Mouse (Mus musculus): ENCODE data around the gene 1520401A03Rik.
A peak's percentile ranks its signal among the peaks of the same experiment; 100 is the strongest.

Gene 1520401A03Rik

DNA sequence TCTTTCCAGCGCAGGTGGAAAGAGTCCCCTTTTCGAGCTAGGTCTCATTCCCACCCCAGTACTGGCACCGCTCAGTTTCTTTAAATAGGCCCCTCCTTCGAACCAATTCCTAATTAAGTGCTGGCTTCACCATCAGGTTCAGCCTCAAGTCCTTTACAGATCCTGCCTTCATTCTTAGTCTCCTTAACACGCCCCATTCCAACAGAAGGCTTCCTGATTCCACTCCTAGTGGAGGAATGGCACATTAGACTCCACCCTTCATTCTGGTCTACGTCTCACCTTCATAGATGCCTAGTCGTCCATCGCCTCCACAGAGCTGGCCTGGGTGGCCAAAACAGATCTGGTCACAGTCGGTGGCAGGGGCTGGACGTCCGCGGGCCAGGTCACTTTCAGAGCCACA is 20.4 kb upstream of the 1520401A03Rik start:
- no peak for DNase-seq (ENCODE audit: low spot score)

DNA sequence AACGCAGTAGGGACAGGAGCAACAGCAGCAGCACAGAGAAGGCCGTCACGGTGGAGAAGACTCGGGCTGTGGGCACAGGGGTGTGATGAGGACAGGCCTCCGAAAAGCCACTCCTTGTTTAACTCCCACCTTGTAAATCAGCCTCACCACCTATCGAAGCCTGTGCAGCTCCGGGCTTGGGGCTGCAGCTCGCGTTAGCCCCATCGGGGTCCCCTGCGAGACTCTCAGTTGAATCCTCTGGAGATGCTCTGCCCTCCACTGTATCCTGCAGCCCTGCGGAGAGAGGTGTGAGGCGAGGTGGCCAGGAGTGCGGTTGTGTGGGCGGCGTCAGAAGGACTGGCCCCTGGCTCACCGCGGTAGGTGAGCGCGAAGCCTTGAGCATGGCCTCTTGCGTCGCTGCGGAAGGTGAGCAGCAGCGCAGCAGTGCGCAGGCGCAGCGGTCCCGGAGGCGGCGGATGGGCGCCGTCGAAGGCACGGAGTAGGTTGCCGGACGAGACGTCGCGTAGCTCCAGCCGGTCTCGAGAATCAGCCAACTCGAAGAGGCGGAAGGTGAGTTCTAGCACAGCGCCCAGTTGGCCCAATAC is 19.7 kb upstream of the 1520401A03Rik start:
- no peak for DNase-seq (ENCODE audit: low spot score)

DNA sequence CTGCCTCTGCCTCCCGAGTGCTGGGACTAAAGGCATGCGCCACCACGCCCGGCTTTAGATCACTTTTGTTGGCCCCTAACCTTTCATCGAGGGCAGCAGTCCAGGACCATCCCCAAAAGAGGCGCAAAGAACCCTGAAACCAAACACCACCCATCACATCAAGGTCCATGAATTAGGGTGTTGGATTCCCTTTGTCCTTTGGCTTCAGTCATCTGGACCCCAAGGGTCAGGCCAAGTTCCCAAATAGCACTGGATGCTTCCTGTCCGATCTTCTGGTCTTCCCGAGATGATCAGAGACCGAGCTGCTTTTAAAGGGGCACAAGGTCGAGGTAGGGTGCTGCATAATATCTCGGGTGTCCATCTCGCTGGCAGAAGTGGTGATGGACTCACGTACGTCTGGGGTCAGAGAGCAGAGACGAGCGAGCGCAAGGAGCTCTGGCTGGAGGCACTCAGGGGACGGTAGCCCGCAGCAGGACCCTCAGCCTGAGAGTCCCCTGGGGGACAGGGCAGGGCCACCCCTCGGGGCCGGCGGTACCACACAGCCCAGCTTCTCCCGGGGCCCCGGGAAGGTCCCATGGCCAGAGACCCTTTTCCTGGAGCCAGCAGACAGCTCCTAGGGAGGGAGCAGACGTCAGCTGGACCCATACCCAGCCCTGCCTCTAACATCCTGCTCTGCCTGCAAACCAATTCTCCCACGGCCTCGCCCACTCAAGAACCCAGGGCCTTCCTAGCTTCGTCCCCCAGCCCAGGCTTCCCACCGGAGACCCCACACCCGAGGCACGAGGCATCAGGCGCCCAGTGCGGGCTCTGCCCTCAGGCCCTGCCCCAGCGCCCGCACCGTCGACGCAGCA is 19.0 kb upstream of the 1520401A03Rik start:
- DNase-seq (ENCODE audit: low spot score) = no peak

DNA sequence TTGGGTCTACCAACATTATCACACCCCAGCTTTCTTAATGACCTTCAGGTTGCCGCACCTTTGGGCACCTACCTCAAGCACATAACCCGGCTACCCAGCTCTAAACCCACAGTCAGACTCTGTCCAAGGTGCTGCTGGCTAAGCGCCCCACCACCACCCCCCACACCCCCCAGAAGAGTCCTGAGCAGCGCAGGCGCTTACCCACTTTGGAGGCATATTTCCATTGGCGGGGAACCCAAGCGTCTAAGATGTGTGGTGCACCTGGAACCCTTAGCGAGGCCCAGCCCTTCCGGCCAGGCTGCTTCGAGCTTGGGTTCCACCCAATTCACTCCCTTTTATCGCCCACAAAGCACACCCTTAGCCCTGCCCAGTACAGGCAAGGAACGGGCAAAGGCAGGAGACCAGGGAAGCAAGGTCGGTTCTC is 18.0 kb upstream of the 1520401A03Rik start, which contains the start of gene Paqr4:
Paqr4 (minus strand) TSS at position 270 of the 424 bp plus-strand sequence.
- DNase-seq (ENCODE audit: low spot score) = no peak

DNA sequence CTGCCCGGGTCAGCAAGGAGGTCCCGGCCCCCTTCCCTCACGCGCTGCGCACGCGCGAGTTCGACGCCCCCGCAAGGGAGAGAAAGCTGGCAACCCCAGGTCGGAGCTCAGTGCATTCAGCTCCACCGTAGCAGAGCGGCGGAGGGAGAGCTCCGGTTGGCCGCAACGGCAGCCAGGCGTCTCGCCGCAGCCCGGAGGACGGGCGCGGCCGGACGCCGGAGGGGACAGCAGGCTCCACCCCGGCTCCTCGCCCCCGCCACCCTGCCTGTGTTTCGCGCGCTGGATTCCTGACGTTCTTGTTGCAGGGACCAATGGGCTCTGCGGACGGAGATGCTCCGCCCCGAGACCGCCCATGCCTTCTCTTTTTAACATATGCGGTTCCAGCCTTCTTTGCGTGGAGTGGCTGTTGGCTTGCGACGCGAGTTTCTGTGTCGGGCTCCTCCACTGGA is 17.6 kb upstream of the 1520401A03Rik start:
- peak; percentile 82 for DNase-seq (ENCODE audit: low spot score)

DNA sequence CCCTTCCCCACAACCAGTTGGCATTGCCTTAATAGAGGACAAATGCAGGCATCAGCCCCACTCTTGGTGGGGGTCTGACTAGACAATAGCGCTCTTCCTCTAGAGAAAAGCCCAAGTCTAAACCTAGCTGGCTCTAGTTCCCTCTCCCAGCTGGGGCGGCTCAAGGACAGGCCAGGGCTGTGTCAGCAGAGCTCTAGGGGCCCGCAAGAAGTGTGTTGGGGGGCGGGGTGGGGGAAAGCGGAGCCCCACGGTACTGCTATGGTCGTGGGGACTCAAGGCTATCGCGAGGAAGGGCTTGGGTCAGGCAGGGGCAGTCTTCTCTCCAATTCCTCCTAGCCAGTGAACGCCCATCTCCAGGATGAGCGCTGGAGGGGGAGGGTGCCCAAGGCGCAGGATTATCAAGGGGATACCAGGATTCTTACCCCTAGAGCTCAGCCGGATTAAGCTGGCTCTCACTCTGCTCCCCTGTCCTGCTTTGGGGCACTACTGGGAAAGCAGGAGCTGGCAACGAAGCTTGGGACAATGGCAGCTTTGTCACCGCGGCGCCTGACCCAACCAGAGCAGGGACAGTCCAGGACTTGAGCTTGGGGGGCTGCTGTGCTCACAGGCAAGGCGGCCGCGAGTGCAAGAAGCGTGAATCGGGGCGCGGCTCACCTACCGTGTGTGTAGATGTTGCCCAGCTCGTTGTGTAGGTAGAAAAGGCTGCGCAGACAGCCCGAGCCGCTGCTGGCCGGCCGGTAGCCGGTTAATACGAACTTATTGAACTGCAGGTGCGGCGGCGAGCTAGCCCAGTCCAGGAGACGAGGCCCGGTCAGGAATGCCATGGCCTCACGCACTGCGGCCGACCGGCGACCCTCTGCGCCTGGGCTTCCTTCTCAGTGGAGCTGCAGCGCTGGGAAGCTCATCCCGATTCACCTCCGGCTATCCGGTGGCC is 16.9 kb upstream of the 1520401A03Rik start:
- no peak for DNase-seq (ENCODE audit: low spot score)

DNA sequence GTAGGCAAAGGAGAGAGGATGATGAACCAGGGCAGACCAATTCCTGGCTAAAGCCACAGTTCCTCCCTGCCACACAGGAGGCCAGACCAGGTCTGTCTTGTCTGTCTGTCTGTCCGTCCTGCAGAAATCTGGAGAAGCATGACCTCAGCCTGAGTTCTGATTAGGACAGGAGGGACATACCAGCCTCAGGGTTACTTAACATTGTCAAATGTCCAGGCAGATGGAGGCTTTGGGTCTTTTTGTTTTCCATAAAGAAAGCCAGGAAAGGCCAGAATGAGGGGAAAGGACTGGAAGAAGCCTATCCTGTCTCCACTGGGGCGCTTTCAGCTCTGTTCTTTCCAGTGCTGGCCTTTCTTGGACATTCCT is 16.2 kb upstream of the 1520401A03Rik start:
- DNase-seq (ENCODE audit: low spot score) = no peak

DNA sequence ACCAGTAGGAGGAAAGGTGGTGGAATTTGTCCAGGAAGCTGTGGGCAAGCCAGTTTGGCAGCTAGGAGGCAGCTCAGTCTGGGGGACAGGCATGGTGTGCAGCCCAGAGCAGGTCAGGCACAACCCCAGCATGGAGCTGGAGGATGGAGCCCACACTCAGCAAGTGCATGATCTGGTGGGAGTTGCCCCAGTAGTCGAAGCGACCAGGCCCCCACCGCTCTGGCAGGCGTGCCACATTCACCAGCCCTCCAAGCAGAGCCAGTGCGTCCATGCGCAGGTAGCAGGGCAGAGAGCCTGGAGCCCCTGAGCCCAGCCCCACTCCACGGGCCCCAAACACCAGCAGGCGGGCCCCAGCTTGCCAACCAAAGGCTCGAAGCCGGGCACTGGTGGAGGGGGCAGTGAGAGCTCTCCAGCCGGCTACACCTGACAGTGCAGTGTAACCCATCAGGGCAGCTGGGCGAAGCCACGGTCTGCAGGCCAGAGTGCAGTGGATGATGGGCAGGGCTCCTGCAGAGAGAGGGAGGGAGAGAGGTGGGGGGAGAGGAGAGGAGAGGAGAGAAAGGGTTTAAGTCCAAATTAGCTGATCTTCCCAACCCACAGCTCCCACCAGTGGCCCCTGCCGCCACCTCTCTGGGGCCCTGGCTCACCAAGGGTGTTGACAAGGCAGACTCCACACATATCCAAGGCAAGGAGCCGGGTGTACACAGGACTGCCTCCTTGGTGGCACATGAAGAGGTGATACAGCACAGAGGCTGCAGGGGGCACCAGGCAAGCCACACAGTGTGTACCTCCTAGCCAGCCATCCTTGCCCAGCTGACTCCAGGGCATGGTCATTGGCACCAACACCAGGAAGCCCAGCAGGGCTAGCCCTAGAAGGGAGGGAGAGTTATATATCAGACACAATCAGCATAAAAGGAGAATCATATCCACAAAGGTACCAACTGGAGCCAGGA is 15.2 kb upstream of the 1520401A03Rik start:
- DNase-seq (ENCODE audit: low spot score) = no peak

DNA sequence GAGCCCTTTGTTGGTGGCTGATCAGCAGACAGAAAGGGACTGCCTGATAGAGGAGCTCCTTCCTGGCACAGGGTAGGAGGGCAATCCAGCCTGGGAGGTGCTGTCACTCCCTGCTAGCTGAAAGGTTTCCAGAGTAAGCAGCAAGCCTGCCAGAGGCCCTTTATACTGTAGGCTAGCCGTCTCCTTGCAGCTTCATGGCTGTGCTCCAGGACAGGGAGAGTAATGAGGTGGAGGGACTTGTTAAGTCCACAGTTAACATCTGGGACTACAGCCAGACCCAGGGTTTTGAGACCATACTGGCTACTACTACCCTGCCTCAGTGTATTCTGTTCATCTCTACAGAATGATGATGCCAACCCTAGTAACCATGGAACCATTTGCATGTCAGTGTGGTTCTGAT is 11.8 kb upstream of the 1520401A03Rik start:
- no peak for DNase-seq (ENCODE audit: low spot score)

DNA sequence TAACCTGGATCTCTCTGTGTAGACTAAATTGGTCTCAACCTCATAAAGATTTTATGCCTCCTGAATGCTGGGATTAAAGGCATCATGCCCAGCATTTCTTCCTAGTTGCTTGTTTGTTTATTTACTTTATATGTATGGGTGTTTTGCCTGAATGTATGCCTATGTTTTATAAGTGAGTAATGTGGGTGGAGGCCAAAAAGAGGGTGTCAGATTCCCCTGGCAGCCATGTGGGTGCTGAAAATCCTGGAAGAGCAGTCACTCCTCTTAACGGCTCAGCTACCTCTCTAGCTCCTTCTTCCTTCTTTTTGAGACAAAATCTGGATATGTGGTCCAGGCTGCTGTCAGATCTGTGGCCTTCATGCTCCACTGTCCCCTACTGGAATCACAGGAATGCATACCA is 7.9 kb upstream of the 1520401A03Rik start:
- no peak for DNase-seq (ENCODE audit: low spot score)

DNA sequence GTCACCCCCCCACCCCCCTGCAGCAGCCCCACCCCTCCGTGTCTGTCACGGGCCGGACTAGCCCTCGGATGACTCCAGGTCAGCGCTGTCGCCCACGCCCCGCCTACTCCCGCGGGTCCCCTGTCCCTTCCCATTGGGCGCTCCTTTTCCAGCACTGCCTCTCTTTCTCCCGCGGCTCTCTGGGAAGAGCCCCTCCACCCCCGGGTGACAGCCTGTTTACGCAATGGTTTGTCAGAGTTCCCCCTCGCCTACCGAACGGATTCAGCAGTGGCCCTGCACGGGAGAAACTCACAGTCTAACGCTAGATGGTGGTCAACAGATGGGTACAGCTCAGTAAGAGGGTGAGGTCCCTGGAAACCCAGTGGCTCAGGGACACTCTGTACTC is 4.2 kb upstream of the 1520401A03Rik start:
- peak; percentile 66 for DNase-seq (ENCODE audit: low spot score)

DNA sequence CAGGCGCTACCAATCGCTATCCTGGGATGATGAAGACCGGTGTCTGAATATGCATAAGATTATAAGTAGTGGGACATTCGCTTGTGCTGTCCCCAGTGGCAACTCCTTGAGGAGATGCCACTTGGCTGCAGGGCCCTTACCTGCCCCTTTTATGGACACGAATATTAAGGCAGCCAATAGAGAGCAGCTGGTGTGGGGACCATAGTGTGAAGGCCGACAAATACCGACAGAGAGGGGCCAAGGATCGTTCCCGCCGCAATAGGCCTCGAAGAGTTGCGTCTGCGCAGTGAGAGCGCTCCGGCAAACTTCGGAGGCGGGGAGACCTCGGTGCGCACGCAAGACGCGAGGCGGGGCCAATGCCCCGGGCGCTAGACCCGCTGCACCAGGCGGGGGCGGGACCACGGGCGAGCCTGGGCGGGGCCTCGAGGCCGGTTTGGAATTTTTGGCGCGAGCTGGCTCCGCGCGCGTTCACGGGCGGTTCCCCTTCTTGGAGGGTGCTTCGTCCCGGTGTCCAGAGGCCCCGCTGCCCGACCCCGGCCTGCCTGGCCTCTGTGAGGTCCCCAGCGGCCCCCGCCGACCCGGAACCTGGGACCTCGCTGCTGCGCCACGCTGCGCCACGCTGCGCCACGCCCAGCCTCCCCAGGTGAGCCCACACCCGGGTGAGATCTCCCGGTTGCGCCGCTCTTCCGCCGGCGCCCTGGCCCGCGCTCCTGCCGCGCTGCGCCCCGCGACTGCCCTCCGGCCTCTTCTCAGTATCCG is 3.6 kb upstream of the 1520401A03Rik start, which contains the start of gene Pkmyt1:
Pkmyt1 (plus strand) TSS at position 338 of the 759 bp plus-strand sequence.
- DNase-seq (ENCODE audit: low spot score) = peak; percentile 89

DNA sequence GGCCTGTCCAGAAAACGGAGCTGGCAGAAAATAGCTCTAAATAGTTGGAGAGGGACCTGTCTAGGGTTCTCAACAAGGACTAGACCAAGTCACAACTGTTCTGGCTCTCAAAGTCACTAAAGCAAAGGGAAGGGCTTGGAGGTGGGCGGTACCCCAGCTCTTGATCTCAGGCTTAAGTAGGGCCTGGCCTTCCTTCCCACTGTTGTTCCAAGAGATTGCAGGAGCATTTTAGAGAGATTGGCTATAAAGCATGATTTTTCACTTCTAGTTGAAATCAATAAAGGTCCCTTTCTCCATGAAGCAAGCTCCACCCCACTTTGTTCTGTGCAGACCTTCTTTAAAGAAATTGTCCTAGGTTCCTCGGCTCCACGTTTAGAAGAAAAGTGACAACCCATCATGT is 2.9 kb upstream of the 1520401A03Rik start:
- DNase-seq (ENCODE audit: low spot score) = no peak

DNA sequence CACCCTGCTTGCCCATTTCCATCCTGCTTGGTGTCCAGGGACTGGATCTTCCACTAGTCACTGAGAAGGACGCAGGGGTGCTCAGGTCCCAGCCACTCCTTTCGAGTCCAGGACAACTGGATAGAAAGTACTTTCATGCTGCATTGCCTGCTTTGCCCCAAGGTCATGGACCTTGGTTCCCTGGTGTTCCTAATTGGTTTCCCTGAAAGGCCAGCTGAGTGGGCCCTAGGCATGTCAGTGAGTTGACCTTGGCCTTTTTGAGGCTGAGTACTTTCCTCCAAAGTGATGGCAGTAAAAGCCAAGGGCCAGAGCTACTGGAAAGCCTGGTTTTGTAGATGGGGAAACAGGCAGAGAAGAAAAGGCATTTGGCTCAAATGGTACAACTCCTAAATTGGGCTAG is 697 bp downstream of the 1520401A03Rik start:
- no peak for DNase-seq (ENCODE audit: low spot score)

DNA sequence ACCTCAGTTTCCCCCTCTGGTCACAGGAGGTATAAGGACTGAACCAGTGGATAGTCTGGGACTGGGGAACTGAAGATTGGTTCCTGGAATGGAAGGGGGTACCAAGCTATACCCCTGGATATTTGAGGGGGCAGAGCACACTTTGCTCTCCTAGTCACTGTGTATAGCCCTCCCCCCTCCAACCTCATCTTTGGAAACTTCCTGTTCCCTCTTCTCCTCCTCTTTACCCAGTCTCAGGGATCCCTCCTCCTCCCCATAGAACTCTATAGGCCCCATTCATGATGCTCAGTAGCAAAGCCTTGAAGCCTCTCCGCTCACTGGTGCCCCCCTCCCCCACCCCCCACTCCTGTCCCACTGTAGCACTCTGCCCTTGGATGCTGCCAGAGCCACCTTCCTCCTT is 3.1 kb downstream of the 1520401A03Rik start:
- DNase-seq (ENCODE audit: low spot score) = no peak

DNA sequence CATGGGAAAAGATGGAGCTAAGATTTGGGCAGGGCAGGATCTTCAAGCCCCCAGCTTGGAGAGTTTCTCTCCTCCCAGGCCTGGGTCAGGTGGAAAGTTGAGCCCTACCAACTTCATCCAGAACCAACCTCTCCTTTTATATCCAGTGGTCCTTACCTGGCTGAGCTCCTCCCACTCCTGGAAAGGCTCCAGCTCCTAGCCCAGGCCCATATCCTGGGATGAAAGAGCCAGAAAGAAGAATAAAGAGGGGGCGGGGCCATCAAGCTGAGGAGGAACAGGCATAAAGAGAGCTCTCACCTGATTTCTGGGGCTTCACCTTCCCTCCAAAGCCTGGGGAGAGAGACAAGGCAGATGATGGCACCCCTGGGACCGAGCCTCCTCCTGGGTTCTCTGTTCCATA is 5.6 kb downstream of the 1520401A03Rik start:
- no peak for DNase-seq (ENCODE audit: low spot score)

DNA sequence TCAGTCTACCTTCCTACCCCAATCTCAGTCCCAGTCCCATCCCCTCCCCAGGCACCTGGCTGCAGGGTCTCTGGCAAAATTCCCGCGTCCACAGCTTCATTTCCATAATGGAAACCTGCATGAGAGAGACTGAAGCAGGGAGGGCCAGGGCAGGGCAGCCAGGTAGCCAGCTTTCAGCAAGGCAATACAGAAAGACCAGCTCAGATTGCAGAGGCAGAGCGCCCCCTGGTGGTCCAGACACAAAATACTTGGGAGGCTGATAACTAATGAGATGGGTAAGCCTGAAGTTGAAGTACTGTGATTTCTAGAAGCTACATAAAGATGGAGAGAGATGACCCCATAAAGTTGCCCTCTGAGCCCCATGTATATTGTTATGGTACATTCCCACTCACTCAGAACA is 16.4 kb downstream of the 1520401A03Rik start:
- no peak for DNase-seq (ENCODE audit: low spot score)

DNA sequence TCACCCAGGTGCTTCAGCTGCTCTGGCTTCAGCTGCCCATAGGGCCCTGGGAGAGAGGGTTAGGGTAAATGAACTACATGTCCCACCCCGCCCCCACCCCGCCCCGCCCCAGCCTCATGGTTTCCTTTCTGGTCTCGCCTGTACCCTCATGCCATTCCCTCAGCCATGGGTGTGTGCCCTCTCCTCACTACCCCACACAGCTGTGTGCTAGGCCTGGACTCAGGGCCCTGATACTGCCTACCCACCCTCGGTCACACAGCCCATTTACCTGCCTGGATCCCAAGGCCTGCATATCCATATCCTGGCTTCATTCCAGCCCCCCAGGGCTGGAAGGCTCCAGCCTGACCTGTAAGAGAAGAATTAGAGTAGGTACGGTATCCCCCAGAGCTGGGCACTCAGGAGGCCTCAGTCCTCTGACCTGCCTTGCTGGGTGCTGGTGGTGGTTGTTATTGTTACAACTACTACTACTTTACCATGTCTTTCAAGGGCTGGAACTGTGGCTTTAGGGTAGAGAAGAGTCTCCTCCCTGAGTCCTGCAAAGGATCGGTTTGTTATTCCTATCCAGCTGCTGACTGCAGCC is 17.0 kb downstream of the 1520401A03Rik start:
- no peak for DNase-seq (ENCODE audit: low spot score)

DNA sequence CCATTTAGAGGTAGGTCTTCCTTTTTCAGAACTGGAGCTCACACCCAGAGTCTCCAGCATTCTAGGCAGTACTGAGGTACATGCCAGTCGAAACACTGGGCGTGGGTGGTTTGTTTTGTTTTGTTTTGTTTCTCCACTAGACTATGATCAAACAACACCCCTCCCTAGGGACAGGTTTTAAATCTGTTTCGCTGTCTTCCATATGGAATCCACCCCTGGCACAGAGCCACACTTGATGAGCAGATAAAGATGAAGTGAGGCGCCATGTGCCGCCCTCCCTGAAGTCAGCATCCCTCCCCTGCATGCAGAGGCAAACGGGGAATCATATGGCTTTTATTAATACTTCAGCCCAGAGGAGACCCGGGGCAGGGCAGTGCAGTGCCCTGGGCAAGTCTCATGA is 17.8 kb downstream of the 1520401A03Rik start:
- no peak for DNase-seq (ENCODE audit: low spot score)

DNA sequence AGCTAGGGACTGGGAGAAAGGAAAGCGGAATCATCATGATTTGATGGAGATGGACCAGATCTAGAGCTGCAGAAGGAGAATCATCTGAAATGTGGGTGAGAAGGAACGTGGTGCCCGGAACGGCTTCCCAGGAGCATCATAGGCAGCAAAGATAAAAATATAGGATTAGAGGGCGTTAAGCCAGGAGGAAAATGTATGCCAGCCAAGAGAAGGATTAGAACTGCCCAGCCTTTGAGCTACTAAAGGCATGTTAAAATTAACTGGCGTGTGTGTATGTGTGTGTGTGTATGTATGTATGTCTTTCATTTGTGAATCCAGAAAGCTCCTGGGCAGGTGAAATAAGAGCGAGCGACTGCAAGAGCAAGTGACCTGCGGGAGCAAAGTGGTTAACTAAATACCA is 19.3 kb downstream of the 1520401A03Rik start:
- no peak for DNase-seq (ENCODE audit: low spot score)
